In genomic region chr5:117879136-117879535, GRCm38 (mm10) we compare ENCODE assay signal across 24 mouse cellular contexts.
"Had no signal": no experiment of that assay in that cellular context is flagged by ENCODE, and none has a peak within 500 bp of the region (broad histone marks: within the 10 kb centered on the region; RNA-seq: fewer than 3 reads in every experiment).

No protein-coding gene starts in this region.

- H3K27ac ChIP-seq: embryonic facial prominence, embryonic 10.5 days; embryonic facial prominence, embryonic 12.5 days; embryonic facial prominence, embryonic 13.5 days; embryonic facial prominence, embryonic 15.5 days; forebrain, embryonic 10.5 days; forebrain, embryonic 12.5 days; forebrain, embryonic 13.5 days; forebrain, embryonic 15.5 days; gastrocnemius, adult 2 months; heart, adult 2 months had no signal

- H3K4me3 ChIP-seq: embryonic facial prominence, embryonic 10.5 days; embryonic facial prominence, embryonic 12.5 days; embryonic facial prominence, embryonic 13.5 days; embryonic facial prominence, embryonic 15.5 days; erythroblast, embryonic 14.5 days; forebrain, embryonic 10.5 days; forebrain, embryonic 12.5 days; forebrain, embryonic 13.5 days; forebrain, embryonic 15.5 days; gastrocnemius, adult 2 months; heart, adult 2 months had no signal

- H3K27me3 ChIP-seq: embryonic facial prominence, embryonic 12.5 days; embryonic facial prominence, embryonic 13.5 days; embryonic facial prominence, embryonic 15.5 days; forebrain, embryonic 12.5 days; forebrain, embryonic 13.5 days; forebrain, embryonic 15.5 days had no signal

- H3K36me3 ChIP-seq: embryonic facial prominence, embryonic 10.5 days; embryonic facial prominence, embryonic 12.5 days; embryonic facial prominence, embryonic 13.5 days; embryonic facial prominence, embryonic 15.5 days; forebrain, embryonic 10.5 days; forebrain, embryonic 12.5 days; forebrain, embryonic 15.5 days had no signal

- H3K4me1 ChIP-seq: embryonic facial prominence, embryonic 10.5 days; embryonic facial prominence, embryonic 12.5 days; embryonic facial prominence, embryonic 13.5 days; embryonic facial prominence, embryonic 15.5 days; forebrain, embryonic 10.5 days; forebrain, embryonic 12.5 days had no signal

- DNase-seq: cerebellum, adult 9-11 months; cerebellum, postnatal 10 days; cerebellum, postnatal 14 days; cerebellum, postnatal 25 days; cerebellum, postnatal 36 days; embryo, embryonic 11 days; forebrain, postnatal 0 days; gastrocnemius, adult 2 months; gastrocnemius, postnatal 10 days; gastrocnemius, postnatal 14 days; gastrocnemius, postnatal 25 days; gastrocnemius, postnatal 36 days; heart, adult 11 months; heart, adult 18-20 months; heart, adult 2 months had no signal
